In genomic region chr11:94563821-94564220, GRCm38 (mm10) we compare ENCODE assay signal across 9 mouse cellular contexts. TPM values are rescaled to one million over a fixed set of nuclear protein-coding genes. Genes with fewer than 3 reads are reported as not detected.
DNase-seq lines count a peak whose midpoint lies in the region; ATAC-seq and TF ChIP-seq lines count a peak whose summit lies in the region.
"Had no signal": no experiment of that assay in that cellular context is flagged by ENCODE, and none has a peak within 500 bp of the region (broad histone marks: within the 10 kb centered on the region; RNA-seq: fewer than 3 reads in every experiment).

No protein-coding gene starts in this region.

- no peak for TF ChIP-seq CTCF in lung, adult 2 months (IDR thresholded peaks at IDR 0.05; ENCODE audit: insufficient read depth, low read length)

- H3K27me3 ChIP-seq in lung, embryonic 15.5 days, result peaks cover 8% of the 10 kb centered on the region; the same call in 1 of the 2 replicates
- peaks cover 21% of the 10 kb centered on the region; the same call in 1 of the 2 replicates for H3K27me3 ChIP-seq in forebrain, embryonic 15.5 days
- peaks cover 14% of the 10 kb centered on the region; the same call in 1 of the 2 replicates for H3K27me3 ChIP-seq in limb, embryonic 11.5 days (ENCODE audit: control insufficient read depth, insufficient read depth, low read length)
- H3K27me3 ChIP-seq in neural tube, embryonic 15.5 days (replicated peaks), result peaks cover 30% of the 10 kb centered on the region

- H3K4me3 ChIP-seq in lung, embryonic 15.5 days, result no peak overlapping the region
- H3K4me3 ChIP-seq in lung, adult 2 months (replicated peaks; ENCODE audit: extremely low read depth, low read depth, low read length), result no peak overlapping the region
- H3K4me3 ChIP-seq in forebrain, embryonic 15.5 days, result no peak overlapping the region
- H3K4me3 ChIP-seq in limb, embryonic 11.5 days (ENCODE audit: low read depth, low read length), result no peak overlapping the region; the same call in 1 of the 2 replicates
- no peak overlapping the region for H3K4me3 ChIP-seq in neural tube, embryonic 15.5 days (replicated peaks)

- H3K4me1 ChIP-seq in lung, embryonic 15.5 days, result peaks cover 16% of the 10 kb centered on the region
- H3K4me1 ChIP-seq in lung, adult 2 months (ENCODE audit: control insufficient read depth, insufficient read depth, low read length), result peaks cover 5% of the 10 kb centered on the region; the same call in 1 of the 2 replicates
- H3K4me1 ChIP-seq in forebrain, embryonic 15.5 days, result peaks cover 10% of the 10 kb centered on the region
- H3K4me1 ChIP-seq in limb, embryonic 11.5 days (ENCODE audit: control insufficient read depth, insufficient read depth, low read length), result peaks cover 17% of the 10 kb centered on the region
- H3K4me1 ChIP-seq in neural tube, embryonic 15.5 days, result peaks cover 12% of the 10 kb centered on the region

- H3K9me3 ChIP-seq in lung, embryonic 15.5 days, result no peaks in the 10 kb centered on the region
- no peaks in the 10 kb centered on the region for H3K9me3 ChIP-seq in forebrain, embryonic 15.5 days
- no peaks in the 10 kb centered on the region for H3K9me3 ChIP-seq in limb, embryonic 11.5 days (ENCODE audit: control insufficient read depth, low read length)
- no peaks in the 10 kb centered on the region for H3K9me3 ChIP-seq in neural tube, embryonic 15.5 days (replicated peaks)

- WGBS in lung, embryonic 15.5 days, result 40% methylated on average over 5 of the region's 5 CpGs
- WGBS in lung, adult 2 months, result 63% methylated on average over 5 of the region's 5 CpGs
- WGBS in forebrain, embryonic 15.5 days, result 51% methylated on average over 5 of the region's 5 CpGs
- WGBS in limb, embryonic 11.5 days, result 49% methylated on average over 5 of the region's 5 CpGs
- WGBS in neural tube, embryonic 15.5 days, result 60% methylated on average over 5 of the region's 5 CpGs

- no peak overlapping the region for H3K27ac ChIP-seq in lung, embryonic 15.5 days
- no peak overlapping the region for H3K27ac ChIP-seq in forebrain, embryonic 15.5 days (replicated peaks)
- H3K27ac ChIP-seq in limb, embryonic 11.5 days (replicated peaks; ENCODE audit: low read depth, low read length), result no peak overlapping the region
- H3K27ac ChIP-seq in neural tube, embryonic 15.5 days (replicated peaks), result no peak overlapping the region

- TF ChIP-seq POLR2A in lung, adult 2 months (IDR thresholded peaks at IDR 0.05; ENCODE audit: borderline replicate concordance, extremely low read depth, low read depth, low read length), result no peak

- peak; percentile 36; the same call in 1 of the 2 replicates for ATAC-seq in lung, embryonic 15.5 days (ENCODE audit: borderline replicate concordance, extremely low read depth, low FRiP score, low TSS enrichment)
- no peak for ATAC-seq in forebrain, embryonic 15.5 days (replicated peaks)
- ATAC-seq in limb, embryonic 11.5 days (ENCODE audit: insufficient number of reproducible peaks, low FRiP score, low TSS enrichment, low read depth), result peak; percentile 61
- no peak for ATAC-seq in neural tube, embryonic 15.5 days (ENCODE audit: low FRiP score)

- H3K9ac ChIP-seq in lung, embryonic 15.5 days, result peak overlapping the region; percentile 19; the same call in 1 of the 2 replicates
- no peak overlapping the region for H3K9ac ChIP-seq in forebrain, embryonic 15.5 days (replicated peaks)
- H3K9ac ChIP-seq in limb, embryonic 11.5 days (ENCODE audit: low read length), result peak overlapping the region; percentile 43; the same call in 1 of the 2 replicates
- no peak overlapping the region for H3K9ac ChIP-seq in neural tube, embryonic 15.5 days (replicated peaks)

- H3K4me2 ChIP-seq in lung, embryonic 15.5 days, result peak overlapping the region; percentile 53; the same call in 1 of the 2 replicates
- H3K4me2 ChIP-seq in forebrain, embryonic 15.5 days (replicated peaks), result peak overlapping the region; percentile 44
- H3K4me2 ChIP-seq in limb, embryonic 11.5 days (ENCODE audit: low read depth, severe bottlenecking), result peak overlapping the region; percentile 54; the same call in 1 of the 2 replicates
- H3K4me2 ChIP-seq in neural tube, embryonic 15.5 days, result peak overlapping the region; percentile 52

- no peak for DNase-seq in lung, adult 2 months
- DNase-seq in limb, embryonic 11.5 days (ENCODE audit: low spot score), result no peak
- DNase-seq in layer of hippocampus, adult 9-10 months (ENCODE audit: low spot score), result no peak
- no peak for DNase-seq in kidney, postnatal 14 days
- DNase-seq in testis, postnatal 14 days (ENCODE audit: low spot score), result no peak

- H3K36me3 ChIP-seq in lung, embryonic 15.5 days, result peaks cover under 1% of the 10 kb centered on the region; the same call in 1 of the 2 replicates
- H3K36me3 ChIP-seq in forebrain, embryonic 15.5 days, result no peaks in the 10 kb centered on the region
- H3K36me3 ChIP-seq in limb, embryonic 11.5 days (ENCODE audit: control insufficient read depth, insufficient read depth, low read length), result no peaks in the 10 kb centered on the region
- H3K36me3 ChIP-seq in neural tube, embryonic 15.5 days, result no peaks in the 10 kb centered on the region

RNA-seq across cellular contexts. Expression of gene Chad, which starts 1.0 kb away (rescaled TPM):
- 2.3 and 2.7 TPM in 2 replicates for polyA plus RNA-seq in lung, embryonic 15.5 days (2015; fragmentation: Nextera tagmentation; extraction: Ambion mirVana)
- polyA plus RNA-seq in lung, adult 2 months (2012; rRNA removed), result 32.6 and 38.8 TPM in 2 replicates
- 0.14 and 0.17 TPM in 2 replicates for polyA plus RNA-seq in forebrain, embryonic 15.5 days (2015; fragmentation: Nextera tagmentation; extraction: Ambion mirVana)
- 0.53 and 0.55 TPM in 2 replicates for polyA plus RNA-seq in limb, embryonic 11.5 days (2014; fragmentation: Nextera tagmentation; extraction: Ambion mirVana)
- polyA plus RNA-seq in neural tube, embryonic 15.5 days (2015; fragmentation: Nextera tagmentation; extraction: Ambion mirVana), result 1.2 and 1.8 TPM in 2 replicates
- polyA plus RNA-seq: liver, adult 2 months had no signal

RNA-seq across cellular contexts. Expression of gene Rsad1, which starts 14.8 kb away (rescaled TPM):
- 3.2 and 3.7 TPM in 2 replicates for polyA plus RNA-seq in lung, embryonic 15.5 days (2015; fragmentation: Nextera tagmentation; extraction: Ambion mirVana)
- polyA plus RNA-seq in lung, adult 2 months (2012; rRNA removed), result 10.3 and 12.7 TPM in 2 replicates
- polyA plus RNA-seq in forebrain, embryonic 15.5 days (2015; fragmentation: Nextera tagmentation; extraction: Ambion mirVana), result 5.7 and 6.1 TPM in 2 replicates
- 3.1 and 4.1 TPM in 2 replicates for polyA plus RNA-seq in limb, embryonic 11.5 days (2014; fragmentation: Nextera tagmentation; extraction: Ambion mirVana)
- polyA plus RNA-seq in neural tube, embryonic 15.5 days (2015; fragmentation: Nextera tagmentation; extraction: Ambion mirVana), result 9.4 and 10.4 TPM in 2 replicates

RNA-seq across cellular contexts. Expression of gene Acsf2, which starts 37.9 kb away (rescaled TPM):
- polyA plus RNA-seq in lung, embryonic 15.5 days (2015; fragmentation: Nextera tagmentation; extraction: Ambion mirVana), result 6.8 and 7.1 TPM in 2 replicates
- 28.0 and 35.2 TPM in 2 replicates for polyA plus RNA-seq in lung, adult 2 months (2012; rRNA removed)
- polyA plus RNA-seq in forebrain, embryonic 15.5 days (2015; fragmentation: Nextera tagmentation; extraction: Ambion mirVana), result 1.0 and 1.3 TPM in 2 replicates
- 8.6 and 10.6 TPM in 2 replicates for polyA plus RNA-seq in limb, embryonic 11.5 days (2014; fragmentation: Nextera tagmentation; extraction: Ambion mirVana)
- 1.1 and 3.2 TPM in 2 replicates for polyA plus RNA-seq in neural tube, embryonic 15.5 days (2015; fragmentation: Nextera tagmentation; extraction: Ambion mirVana)

RNA-seq across cellular contexts. Expression of gene Mycbpap, which starts 42.3 kb away (rescaled TPM):
- polyA plus RNA-seq in lung, embryonic 15.5 days (2015; fragmentation: Nextera tagmentation; extraction: Ambion mirVana), result 4.6 and 5.4 TPM in 2 replicates
- 5.8 and 7.6 TPM in 2 replicates for polyA plus RNA-seq in lung, adult 2 months (2012; rRNA removed)
- polyA plus RNA-seq in forebrain, embryonic 15.5 days (2015; fragmentation: Nextera tagmentation; extraction: Ambion mirVana), result 1.7 and 2.7 TPM in 2 replicates
- 4.2 and 4.9 TPM in 2 replicates for polyA plus RNA-seq in limb, embryonic 11.5 days (2014; fragmentation: Nextera tagmentation; extraction: Ambion mirVana)
- 2.0 and 2.8 TPM in 2 replicates for polyA plus RNA-seq in neural tube, embryonic 15.5 days (2015; fragmentation: Nextera tagmentation; extraction: Ambion mirVana)

Comparison
In these comparisons a context has a peak if more than half of its experiments do, and no peak if none do; other contexts are left out.
1. ATAC-seq: peak in lung, embryonic 15.5 days (single experiment) and limb, embryonic 11.5 days (single experiment); none in forebrain, embryonic 15.5 days (single experiment) and neural tube, embryonic 15.5 days (single experiment).
2. H3K9ac ChIP-seq: peak in lung, embryonic 15.5 days (single experiment) and limb, embryonic 11.5 days (single experiment); none in forebrain, embryonic 15.5 days (single experiment) and neural tube, embryonic 15.5 days (single experiment).
3. Peak in every context shown above with its lines, with median percentiles within 50 percentile points of each other: H3K4me2 ChIP-seq.